Mouse (Mus musculus): ENCODE data around the gene Nup107.
A peak's percentile ranks its signal among the peaks of the same experiment; 100 is the strongest.
"Not testable (repeated sequence)": the region's sequence is repeated elsewhere in the genome, so short reads cannot be mapped to it uniquely, and the experiment has no call there.

The Nup107 gene

DNA sequence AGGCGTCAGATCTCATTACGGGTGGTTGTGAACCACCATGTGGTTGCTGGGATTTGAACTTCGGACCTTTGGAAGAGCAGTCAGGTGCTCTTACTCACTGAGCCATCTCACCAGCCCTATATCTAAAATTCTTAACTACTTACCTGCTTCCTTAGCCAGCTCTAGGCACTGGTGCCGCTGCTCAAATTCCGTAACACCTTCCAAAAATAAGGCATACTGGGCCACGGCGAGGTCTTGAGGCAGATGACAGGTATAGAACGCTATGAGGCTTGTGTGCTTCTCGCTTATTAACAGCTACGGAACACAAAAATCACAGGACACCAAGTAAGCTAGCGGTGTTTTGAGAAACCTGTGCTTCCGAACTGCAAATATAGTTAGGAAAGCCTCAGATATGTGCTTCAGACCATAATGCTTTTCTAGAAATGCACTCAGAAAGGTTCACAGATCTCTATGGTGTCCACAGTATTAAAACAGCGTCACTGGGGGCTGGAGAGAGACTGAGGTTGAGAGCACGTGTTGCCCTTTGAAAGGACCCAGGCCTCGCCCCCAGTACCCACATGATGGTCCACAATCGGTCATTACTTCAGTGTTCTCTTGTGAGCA, 28.8 kb downstream of the Nup107 start:
- no peak for DNase-seq (ENCODE audit: low read depth, low spot score)

DNA sequence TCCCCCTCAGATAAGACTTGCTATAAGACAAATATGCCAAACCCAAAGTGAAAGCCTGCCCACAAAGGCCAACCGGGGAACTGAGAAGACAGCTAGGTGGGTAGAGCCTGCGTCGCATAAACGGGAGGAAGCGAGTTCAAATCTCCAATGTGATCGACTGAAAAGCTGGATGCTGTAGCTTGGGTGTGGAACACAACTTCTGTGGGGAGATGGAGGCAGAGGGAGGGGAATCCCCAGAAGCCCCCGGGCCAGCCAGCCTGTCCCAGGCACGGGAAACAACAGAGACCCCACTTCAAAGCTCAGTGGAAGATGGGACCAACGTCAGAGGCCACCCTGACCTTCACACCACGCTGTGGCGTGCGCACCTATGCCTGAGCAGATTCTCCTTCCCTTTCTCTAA, 29.5 kb downstream of the Nup107 start:
- no peak for DNase-seq (ENCODE audit: low read depth, low spot score)

DNA sequence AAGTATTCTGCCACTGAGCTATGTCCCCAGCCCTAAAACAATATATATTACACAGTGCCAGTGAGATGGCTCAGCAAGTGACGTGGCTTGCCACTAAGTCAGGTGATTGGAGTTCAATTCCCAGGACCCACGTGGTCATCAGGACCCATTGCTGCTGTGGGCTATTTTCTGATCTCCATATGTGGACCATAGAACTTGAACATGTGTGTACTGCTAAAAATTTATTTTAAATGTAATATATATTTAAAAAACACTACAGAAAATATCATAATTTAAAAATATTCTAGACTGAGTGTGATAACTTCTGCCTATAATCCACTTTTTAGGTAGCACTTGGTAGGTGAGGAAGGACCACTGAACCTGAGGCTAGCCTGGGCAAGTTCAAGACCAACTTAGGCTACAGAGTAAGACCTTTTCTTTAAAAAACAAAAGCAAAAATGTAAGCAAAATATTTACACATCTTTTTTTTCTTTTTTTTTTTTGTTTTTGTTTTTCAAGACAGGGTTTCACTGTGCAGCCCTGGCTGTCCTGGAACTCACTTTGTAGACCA, 30.1 kb downstream of the Nup107 start:
- DNase-seq (ENCODE audit: low read depth, low spot score): no peak

DNA sequence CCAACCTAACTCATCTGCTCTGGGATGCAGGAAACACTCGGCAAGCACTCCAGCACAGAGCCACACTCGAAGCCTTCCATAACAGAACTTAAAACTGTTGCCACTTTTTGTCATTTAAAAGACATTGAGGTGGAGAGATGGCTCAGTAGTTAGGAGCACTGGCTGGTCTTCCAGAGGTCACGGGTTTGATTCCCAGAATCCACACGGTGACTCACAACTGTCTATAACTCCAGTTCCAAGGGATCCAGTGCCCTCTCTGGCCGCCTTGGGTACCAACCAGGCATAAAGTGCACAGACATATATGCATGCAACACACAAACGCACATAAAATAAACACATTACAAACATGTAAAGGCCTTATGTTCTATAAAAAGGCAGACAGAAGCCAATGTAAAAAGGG, 31.0 kb downstream of the Nup107 start:
- no peak for DNase-seq (ENCODE audit: low read depth, low spot score)

DNA sequence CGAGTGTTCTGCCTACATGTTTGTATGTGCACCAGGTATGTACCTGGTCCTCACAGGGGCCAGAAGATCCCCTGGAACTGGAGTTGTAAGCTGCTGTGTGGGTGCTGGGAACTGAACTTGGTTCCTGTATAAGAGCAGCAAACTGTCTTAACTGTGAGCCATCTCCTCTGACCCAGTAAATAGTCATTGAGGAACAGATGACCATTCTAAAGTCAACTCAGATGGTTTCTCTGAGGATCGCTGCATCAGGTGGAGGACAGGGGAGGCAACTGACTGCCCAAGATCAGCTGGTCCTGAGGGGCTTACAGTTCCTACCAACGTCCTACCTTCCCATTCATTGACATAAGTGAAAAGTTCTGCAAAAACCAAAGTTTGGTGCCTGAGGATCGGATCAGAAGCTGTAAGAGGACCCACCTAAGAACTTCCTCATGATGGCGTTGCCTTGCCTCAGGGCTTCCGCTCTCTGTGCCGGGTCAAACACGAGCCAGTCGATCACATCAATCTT, 31.6 kb downstream of the Nup107 start:
- DNase-seq (ENCODE audit: low read depth, low spot score): no peak

DNA sequence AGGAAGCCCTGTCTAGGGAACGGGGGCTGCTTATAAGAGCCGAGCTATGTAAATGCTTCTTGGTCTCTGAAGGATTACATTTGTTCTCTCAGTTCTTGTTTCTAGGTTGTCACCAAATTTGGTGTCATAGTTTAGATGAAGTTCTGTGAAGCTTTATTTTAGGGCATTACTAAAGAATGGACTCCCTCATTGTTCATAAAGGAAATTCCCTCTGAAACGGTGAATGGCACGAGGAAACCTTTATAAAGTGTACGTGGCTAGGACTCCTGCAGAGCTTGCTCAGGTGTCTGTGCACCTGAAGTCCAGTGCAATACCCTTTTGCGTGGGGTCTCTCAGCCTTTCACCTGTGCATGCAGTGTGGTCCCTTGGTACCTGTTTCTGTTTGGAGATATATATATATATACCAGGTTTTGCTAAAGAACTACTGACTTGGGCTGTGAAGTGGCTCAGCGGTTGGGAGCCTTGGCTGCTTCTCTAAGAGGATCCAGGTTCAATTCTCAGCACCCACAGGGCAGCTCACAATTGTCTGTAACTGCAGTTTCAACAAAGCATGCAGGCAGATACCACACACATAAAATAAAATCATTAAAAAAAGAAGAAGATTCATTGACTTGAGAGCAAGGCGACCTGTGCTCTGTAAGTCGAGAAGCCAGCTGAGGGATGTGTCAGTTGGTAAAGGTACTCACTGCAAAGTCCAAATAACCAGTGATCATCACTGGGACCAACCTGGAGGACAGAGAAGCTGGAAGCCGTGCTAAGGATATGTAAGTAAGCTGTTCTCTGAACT, 32.5 kb downstream of the Nup107 start:
- DNase-seq (ENCODE audit: low read depth, low spot score): no peak

DNA sequence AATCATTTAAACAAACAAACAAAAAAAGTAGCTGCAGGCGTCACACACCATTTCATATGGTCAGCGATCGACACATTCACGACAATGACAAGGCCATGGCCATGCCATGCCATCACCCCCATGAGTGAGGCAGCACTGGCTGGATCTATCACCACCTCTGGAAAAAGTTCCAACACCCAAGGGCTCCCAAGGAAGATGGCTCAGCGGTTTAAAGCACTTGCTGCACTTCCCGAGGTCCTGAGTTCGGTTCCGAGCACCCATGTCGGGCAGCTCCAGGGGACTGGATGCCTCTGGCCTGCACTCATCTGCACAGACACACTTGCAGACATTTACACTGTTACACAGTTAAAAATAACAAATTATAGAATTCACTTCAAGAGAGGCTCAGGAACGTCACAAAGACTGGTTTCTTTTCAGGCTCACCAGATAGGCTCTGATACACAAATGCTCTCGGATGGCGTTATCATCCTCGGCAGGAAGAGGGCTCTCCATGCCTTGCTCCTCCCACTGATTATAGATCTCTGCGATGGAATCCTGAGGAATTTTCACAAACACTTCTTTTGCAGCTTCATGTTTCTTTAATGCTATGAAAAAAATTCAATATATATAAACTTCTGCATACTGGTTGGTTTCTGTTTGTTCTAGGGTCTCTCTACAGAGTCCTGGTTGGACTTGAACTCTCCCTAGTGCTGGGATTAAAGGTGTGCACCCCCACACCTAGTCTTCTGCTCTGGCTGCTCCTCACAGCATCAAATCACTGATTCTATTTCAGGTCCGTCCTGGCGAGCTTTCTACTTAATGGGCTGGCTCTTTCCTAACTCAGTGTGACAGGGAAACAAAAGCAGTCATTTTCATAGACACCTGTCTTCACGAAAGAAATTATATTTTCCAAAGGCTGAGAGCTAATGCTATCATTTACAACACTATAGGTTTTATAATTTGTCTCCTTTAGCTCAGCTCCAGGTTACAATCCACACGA, 33.5 kb downstream of the Nup107 start:
- no peak for DNase-seq (ENCODE audit: low read depth, low spot score)

DNA sequence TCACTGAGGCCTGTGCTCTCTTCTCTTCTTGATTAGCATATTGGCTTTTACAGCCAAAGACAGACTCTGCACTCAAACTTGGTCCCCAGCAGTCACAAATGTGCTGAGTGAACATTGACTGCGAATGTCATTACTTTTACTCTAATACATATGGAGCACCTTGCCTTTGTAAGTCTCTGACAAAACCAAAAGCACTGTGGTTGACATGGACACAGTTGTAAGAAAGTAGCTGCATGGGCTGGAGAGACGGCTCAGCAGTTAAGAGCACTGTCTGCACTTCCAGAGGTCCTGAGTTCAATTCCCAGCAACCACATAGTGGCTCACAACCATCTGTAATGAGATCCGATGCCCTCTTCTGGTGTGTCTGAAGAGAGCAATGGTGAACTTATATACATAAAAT, 34.2 kb downstream of the Nup107 start:
- DNase-seq (ENCODE audit: low read depth, low spot score): not testable (repeated sequence)

DNA sequence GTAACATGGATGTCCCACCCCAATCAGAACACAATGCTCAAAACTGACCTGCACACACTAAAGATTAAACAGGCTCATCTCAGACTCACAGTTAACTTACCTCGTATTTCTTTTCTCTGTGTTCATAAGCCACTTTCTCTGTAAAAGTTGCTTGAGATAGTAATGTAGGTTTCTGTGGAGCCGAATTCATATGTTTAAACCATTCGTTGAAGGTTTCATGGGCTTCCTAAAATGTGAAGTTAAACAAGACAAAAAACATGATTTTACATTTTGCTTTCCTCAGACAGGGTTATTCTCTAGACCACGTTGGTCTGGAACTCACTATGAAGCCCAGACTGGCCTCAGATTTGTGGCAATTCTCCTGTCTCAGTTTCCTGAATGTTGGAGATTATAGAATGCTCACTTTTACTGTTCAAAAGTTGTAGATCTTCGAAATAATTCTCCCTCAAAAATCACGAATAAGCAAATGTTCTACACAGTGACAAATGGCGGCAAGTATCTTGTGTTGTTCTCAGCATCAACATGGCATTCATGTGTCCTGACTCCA, 34.6 kb downstream of the Nup107 start:
- no peak for DNase-seq (ENCODE audit: low read depth, low spot score)

DNA sequence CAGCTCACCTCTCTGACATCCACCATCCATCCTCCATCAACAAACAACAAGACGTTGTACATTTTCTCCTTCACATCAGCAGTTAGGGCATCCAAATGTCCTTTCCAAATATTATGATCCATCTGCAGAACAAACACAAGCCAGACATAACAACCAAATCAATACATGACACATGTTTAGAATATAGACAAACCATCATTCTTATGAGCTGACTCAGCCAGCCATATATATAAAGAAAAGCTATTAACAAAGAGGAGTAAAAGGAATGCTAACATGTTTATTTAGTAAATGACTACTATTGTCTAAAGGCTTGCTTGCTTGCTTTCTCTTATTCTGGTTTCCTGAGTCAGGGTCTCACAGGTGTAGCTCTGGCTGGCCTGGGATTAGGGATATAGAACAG, 35.2 kb downstream of the Nup107 start:
- DNase-seq (ENCODE audit: low read depth, low spot score): no peak

DNA sequence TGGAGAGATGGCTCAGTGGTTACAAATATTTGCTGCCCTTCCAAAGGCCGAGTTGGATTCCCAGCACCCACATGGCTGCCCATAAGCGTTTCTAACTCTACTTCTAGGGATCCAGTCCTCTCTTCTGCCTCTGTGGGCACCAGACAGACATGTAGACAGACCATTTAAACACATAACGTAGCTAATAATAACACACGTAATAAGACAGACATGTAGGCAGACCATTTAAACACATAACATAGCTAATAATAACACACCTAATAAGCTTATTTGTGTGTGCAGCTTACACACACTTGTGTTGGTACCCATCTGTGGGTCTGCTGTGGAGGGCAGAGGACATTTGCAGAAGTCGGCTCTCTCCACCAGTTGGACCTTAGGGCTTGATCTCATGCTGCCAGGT, 35.7 kb downstream of the Nup107 start:
- no peak for DNase-seq (ENCODE audit: low read depth, low spot score)

DNA sequence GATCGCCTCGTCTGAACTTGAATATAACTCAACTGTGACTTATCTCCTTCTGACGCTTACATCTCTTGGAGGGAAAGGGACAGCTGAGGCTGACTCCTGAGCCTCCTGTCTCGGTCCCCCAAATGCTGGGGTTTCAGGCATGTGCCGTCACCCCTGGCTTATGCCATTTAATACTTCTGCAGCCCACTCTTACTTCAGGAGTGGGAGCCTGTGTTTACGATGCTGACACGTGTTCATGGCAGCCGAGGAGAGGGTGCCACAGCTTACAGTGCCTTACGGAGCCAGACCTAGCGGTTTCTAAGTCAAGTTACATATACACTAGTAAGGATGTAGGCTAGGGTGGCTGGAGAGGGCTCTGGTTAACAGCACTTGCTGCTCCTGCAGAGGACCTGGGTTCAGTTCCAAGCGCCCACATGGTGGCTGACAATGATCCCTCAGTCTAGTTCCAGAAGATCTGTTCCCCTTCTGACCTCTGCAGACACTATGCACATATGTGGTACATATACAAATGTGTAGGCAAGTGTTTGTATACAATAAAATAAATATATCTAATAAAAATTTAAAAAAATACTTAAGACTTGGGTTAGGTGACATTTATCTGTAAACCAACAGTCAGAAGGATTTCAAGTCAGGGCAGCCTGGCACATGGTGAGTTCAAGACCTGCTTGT, 36.6 kb downstream of the Nup107 start:
- DNase-seq (ENCODE audit: low read depth, low spot score): no peak

DNA sequence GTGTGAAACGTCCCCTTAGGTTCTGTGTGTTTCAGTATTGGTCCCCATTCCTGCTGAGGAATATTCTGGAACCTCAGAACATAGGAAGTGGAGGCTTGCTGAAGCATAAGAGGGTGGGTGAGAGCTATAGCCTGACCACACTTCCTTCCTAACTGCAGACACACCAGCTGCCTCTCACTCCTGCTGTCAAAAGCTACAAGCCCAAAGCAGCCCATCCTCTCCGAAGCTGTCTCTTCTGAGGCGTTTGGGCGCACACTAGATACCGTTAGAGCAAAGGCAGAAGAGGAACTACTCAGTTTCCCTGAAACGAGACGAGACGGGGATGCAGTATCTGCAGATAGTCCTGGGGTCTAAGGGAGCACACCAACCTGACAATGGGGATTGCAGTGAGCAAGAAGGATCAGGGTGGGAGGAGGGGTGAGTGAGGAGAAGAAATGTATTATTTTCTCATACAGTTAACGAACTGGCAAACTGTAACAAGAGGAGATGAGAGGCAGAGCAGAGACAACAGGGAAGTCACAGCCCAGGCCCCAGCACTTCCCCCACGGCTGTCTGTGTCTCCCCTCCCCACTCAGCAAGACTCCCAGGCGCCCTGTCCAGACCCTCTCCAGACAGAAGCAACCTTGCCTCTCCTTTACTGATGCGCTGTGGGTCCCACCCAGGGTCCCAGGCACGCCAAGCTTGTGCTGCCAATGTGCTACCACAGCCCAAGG, 37.3 kb downstream of the Nup107 start:
- DNase-seq (ENCODE audit: low read depth, low spot score): peak; percentile 16

DNA sequence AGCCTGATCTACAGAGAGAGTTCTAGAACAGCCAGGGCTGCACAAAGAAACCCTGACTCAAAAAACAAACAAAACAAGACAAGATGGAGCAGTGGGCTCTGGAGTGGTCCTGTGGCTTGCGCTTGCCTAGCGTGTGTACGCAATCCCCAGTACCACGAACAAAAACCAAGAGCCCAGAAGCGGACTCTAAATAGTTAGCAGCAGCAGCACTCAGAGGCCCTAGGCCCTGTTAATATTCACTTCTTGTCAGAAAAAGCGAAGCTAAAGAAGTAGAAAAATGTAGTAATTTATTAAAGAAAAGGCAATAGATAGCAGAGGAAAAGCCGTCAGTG, 37.9 kb downstream of the Nup107 start:
- no peak for DNase-seq (ENCODE audit: low read depth, low spot score)

DNA sequence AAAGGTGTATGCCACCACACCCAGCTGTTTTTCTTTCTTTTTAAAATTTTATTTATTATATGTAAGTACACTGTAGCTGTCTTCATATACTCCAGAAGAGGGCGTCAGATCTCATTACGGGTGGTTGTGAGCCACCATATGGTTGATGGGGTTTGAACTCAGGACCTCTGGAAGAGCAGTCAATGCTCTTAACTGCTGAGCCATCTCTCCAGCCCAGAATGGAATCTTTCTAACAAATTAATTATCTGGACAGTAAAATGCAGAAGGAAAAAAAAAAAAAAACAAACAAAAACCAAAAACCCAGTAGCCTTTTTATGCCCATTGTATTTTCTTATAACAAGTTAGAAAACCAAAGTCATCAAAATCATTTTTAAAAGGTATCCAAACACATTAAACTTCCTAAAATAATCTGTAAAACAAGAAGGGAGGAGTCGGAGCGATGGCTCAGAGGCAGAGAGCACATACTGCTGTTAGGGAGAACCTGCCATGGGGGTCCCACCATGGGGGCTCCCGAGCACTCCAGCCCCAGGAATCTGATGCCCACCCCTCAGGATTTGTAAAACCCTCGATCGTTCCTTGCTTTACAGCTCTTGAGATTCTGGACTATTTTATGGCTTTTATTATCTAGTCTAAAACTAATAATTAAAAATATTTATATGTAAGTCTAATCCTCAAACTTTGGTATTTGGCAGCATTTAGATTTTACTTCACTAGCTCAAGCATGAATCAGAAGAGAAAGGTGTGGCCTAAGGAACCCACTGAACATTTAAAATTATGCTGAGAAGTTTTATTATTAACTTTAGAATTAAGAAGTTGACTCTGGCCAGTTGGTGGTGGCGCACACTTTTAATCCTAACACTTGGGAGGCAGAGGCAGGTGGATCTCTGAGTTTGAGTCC, 38.5 kb downstream of the Nup107 start:
- DNase-seq (ENCODE audit: low read depth, low spot score): no peak

DNA sequence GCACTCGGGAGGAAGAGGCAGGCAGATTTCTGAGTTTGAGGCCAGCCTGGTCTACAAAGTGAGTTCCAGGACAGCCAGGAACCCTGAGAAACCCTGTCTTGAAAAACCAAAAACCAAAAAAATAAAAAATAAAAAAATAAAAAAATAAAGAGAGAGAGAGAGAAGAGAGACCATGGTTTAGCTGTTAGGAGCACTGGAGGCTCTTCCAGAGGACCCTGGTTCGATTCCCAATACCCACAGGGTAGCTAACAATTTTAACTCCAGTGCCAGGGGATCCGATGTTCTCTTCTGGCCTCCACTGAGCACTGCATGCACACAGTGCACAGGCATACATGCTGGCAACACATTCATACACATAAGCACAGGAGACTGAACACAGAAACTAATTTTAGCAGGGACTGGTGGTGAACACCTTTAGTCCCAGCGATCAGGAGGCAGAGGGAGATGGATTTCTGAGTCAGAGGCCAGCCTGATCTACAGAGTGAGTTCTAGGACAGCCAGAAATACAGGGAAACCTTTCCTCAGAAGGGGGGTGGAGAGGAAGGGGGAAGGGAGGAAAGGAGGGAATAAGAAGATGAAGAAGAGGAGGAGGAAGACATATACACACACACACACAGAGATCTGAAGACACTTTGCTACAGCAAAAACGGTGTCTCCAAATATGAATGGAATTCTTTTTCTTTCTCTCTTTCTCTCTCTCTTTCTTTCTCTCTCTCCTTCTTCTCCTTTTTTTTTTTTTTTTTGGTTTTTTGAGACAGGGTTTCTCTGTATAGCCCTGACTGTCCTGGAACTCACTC, 39.5 kb downstream of the Nup107 start:
- DNase-seq (ENCODE audit: low read depth, low spot score): no peak

DNA sequence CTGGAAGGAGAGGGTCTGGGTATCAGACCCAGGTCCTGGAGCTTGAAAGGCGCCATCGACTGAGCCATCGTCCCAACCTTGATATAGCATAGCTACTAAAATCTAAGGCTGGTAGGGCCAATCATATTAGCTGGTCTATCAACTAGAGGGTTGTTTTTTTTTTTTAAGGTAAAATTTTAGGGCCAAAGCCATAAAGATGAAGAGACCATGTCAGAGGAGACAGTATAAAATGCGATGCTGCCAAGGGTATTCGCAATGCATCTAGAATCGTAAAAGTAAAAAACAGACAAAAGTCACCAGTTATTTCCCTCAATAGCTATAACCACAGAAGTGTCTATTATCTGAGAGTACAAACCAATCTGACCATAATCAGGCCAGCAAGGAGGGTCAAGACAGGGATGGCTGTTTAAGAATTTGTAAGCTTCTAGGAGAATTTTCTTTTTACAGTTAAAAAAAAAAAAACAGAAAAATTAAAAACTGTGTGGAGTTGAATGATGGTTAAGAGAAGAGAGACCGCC, 40.1 kb downstream of the Nup107 start:
- DNase-seq (ENCODE audit: low read depth, low spot score): no peak

DNA sequence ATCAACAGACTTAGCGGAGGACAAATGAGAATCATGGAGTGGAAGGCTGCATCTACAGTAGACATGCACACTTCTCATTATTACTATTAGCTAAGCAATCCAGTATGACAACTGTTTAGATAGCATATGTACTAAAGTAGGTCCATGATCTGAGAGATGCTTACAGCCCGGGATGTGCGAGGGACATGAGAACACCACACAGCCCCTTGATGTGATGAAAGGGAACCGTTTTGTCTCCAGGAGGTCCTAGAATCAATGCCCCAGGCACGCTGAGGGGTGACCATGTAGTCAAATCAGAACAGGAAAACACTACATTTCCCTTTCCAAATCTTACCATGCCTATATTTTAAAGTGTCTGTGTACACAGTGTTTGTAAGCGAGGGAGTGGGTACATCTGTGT, 40.8 kb downstream of the Nup107 start:
- DNase-seq (ENCODE audit: low read depth, low spot score): no peak

DNA sequence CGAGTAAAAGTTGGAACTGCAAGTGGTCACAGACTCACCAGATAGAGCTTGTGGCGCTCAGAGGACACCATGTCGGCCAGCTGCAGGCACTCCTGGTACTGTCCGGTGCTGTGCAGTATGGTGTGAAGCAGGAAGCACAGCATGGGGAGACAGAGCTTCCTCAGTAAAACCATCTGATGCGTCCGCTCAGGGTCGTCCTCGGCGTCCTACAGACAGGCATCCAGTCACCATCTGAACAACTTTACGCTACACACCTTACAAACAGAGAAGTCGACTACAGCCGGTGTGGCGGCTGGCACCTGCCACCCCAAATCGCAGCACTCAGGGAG, 41.3 kb downstream of the Nup107 start:
- DNase-seq (ENCODE audit: low read depth, low spot score): no peak

Data from skeletal muscle tissue, adult 2 months (tissue).